Mouse (Mus musculus): ENCODE results near the gene Alkbh2. TPM values are rescaled to one million over a fixed set of nuclear protein-coding genes. Genes with fewer than 3 reads are reported as not detected.

The Alkbh2 gene
- polyA plus RNA-seq, 1 experiment from 2014 or later: 13.4 TPM

GRCm38 (mm10) chr5:114152359-114153092 is 24.5 kb upstream of the Alkbh2 start:
- Histone ChIP-seq H3K4me3 (ENCODE audit: low read depth, low read length) (no peak overlapping the region), H3K27ac (ENCODE audit: low read depth, low read length) (no peak overlapping the region), H3K27me3 (replicated peaks; ENCODE audit: control insufficient read depth, insufficient read depth, low read length) (no peaks in the 10 kb centered on the region), H3K9me3 (ENCODE audit: control insufficient read depth, low read length) (no peaks in the 10 kb centered on the region), H3K9ac (ENCODE audit: low read depth, low read length) (no peak overlapping the region), H3K4me1 (replicated peaks; ENCODE audit: control insufficient read depth, insufficient read depth, low read length) (peaks cover 4% of the 10 kb centered on the region; the same call in 1 of the 2 replicates), H3K36me3 (ENCODE audit: control insufficient read depth, insufficient read depth, low read length) (no peaks in the 10 kb centered on the region), H3K4me2 (no peak overlapping the region)
- DNase-seq (ENCODE audit: low spot score): no peak
- ATAC-seq (replicated peaks; ENCODE audit: low FRiP score): no peak
- WGBS: 76% methylated on average over 12 of the region's 12 CpGs

DNA sequence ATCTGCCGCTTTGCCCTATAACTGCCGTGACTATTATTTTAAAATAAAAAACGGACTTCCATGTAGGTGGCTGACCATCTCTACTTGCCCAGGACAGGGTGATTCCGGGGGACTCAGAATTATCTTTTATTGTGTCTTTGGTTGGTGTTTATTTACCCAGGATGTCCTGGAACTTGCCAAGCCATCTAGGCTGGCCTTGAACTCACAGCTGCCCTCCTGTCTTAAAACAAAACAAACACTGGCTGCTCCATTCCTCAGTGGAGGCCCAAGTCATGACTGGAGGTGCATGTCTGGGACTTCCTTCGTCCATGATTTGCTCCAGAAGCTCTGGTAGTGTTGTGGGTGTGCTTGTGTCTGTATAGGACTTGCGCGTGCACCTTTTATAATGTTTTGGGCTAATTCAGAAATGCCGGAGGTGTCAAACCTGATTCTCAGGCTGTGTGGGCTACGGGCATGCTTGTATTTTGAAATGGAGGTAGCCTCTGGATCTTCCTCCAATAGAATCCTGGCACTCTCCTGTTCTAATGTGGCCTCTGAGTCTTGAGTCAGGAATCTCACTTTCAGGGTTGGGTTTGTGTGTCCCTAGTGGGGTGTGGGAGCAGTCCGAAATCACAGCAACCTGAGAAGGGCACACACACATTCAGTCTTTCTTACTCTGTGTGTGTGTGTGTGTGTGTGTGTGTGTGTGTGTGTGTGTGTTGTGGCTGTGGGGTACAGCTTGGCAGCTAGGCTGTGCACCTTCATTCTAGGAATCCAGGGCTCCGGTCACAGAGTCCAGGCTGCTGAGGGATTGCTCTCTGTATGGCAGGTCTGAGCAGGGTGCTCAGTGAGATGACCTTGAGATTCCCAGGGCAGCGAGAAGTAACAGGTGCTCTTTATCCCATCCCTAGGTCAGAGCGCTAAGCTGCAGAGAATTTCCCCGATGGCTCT is 19.3 kb upstream of the Alkbh2 start:
- ATAC-seq (replicated peaks; ENCODE audit: low FRiP score) (no peak), DNase-seq (ENCODE audit: low spot score) (no peak)
- H3K27ac ChIP-seq (ENCODE audit: low read depth, low read length): no peak overlapping the region
- H3K27me3 ChIP-seq (replicated peaks; ENCODE audit: control insufficient read depth, insufficient read depth, low read length): no peaks in the 10 kb centered on the region
- H3K4me2 ChIP-seq: no peak overlapping the region
- no peak overlapping the region for H3K4me3 ChIP-seq (ENCODE audit: low read depth, low read length)
- H3K4me1 ChIP-seq (replicated peaks; ENCODE audit: control insufficient read depth, insufficient read depth, low read length): no peaks in the 10 kb centered on the region; the same call in 1 of the 2 replicates
- 81% methylated on average over 14 of the region's 14 CpGs for WGBS
- no peaks in the 10 kb centered on the region for H3K9me3 ChIP-seq (ENCODE audit: control insufficient read depth, low read length)
- H3K9ac ChIP-seq (ENCODE audit: low read depth, low read length): no peak overlapping the region
- no peaks in the 10 kb centered on the region for H3K36me3 ChIP-seq (ENCODE audit: control insufficient read depth, insufficient read depth, low read length)

DNA sequence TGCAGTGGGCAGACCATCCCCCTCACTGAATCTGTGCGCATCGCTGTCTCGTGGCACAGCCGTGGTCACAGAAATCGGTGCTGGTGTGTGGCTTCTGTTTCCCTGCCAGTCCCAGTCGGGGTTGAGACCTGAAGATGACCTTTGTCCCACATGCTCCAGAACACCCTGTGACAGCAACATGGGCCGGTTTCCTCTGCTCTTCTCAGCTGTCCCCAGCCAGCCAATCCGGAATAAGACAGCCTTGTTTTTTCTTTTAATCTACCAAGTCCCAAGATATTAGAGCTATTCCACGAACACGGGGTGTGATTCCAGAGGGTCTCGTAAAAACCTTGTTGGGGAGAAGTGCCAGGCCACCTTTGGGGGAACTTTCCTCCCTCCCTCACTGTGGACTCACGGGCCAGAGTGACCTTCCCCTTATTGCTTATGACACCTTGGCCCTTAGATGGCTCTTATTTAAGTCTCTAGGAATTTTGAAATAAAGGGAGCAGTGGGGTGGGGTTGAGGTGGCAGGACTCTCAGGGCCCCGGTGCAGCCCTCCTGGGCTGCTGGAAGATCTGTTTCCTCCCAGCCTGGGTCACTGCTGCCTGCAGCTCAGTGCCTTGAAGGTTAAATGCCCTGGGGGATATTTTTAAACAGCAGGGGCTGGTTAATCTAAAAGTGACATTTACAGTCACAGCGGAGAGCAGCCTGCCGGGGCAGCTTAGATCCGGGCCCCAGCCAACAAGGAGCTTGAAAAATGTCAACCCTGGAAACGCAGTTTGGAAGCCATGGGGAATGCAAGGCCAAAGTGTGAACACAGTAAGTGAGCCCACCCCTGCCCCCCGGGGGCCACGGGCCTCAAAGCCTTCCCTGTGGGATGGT is 18.2 kb upstream of the Alkbh2 start, which contains the start of gene Acacb:
TSS of gene Acacb (plus strand) at position 508 of the 861 bp plus-strand sequence.
- DNase-seq (ENCODE audit: low spot score) (no peak), ATAC-seq (replicated peaks; ENCODE audit: low FRiP score) (no peak)
- no peaks in the 10 kb centered on the region for H3K36me3 ChIP-seq (ENCODE audit: control insufficient read depth, insufficient read depth, low read length)
- no peak within 1 kb of the TSS for H3K27ac ChIP-seq (ENCODE audit: low read depth, low read length)
- no peak within 1 kb of the TSS; the same call in 1 of the 2 replicates for H3K4me2 ChIP-seq
- no peak within 1 kb of the TSS for H3K9ac ChIP-seq (ENCODE audit: low read depth, low read length)
- H3K4me3 ChIP-seq (ENCODE audit: low read depth, low read length): no peak within 1 kb of the TSS
- no peaks in the 10 kb centered on the region for H3K9me3 ChIP-seq (ENCODE audit: control insufficient read depth, low read length)
- 40% methylated on average over 19 of the region's 19 CpGs for WGBS
- H3K27me3 ChIP-seq (replicated peaks; ENCODE audit: control insufficient read depth, insufficient read depth, low read length): no peaks in the 10 kb centered on the region
- no peaks in the 10 kb centered on the region; the same call in 1 of the 2 replicates for H3K4me1 ChIP-seq (replicated peaks; ENCODE audit: control insufficient read depth, insufficient read depth, low read length)

- H3K4me1 ChIP-seq (replicated peaks; ENCODE audit: control insufficient read depth, insufficient read depth, low read length): peaks cover 12% of the 10 kb centered on the region
- no peaks in the 10 kb centered on the region for H3K27me3 ChIP-seq (replicated peaks; ENCODE audit: control insufficient read depth, insufficient read depth, low read length)
- H3K4me2 ChIP-seq: no peak overlapping the region
- ATAC-seq (replicated peaks; ENCODE audit: low FRiP score) (no peak), DNase-seq (ENCODE audit: low spot score) (no peak)
- H3K4me3 ChIP-seq (ENCODE audit: low read depth, low read length): no peak overlapping the region
- WGBS: 65% methylated on average over 9 of the region's 9 CpGs
- H3K9me3 ChIP-seq (ENCODE audit: control insufficient read depth, low read length): no peaks in the 10 kb centered on the region
- no peak overlapping the region for H3K27ac ChIP-seq (ENCODE audit: low read depth, low read length)
- peaks cover 20% of the 10 kb centered on the region for H3K36me3 ChIP-seq (ENCODE audit: control insufficient read depth, insufficient read depth, low read length)
- no peak overlapping the region for H3K9ac ChIP-seq (ENCODE audit: low read depth, low read length)
These were observed 11.2 kb upstream of the Alkbh2 start for GRCm38 (mm10) chr5:114139175-114139574.

- WGBS: 85% methylated on average over 21 of the region's 21 CpGs
- peaks cover 20% of the 10 kb centered on the region for H3K36me3 ChIP-seq (ENCODE audit: control insufficient read depth, insufficient read depth, low read length)
- no peak overlapping the region for H3K27ac ChIP-seq (ENCODE audit: low read depth, low read length)
- no peak overlapping the region for H3K9ac ChIP-seq (ENCODE audit: low read depth, low read length)
- ATAC-seq (replicated peaks; ENCODE audit: low FRiP score) (no peak), DNase-seq (ENCODE audit: low spot score) (no peak)
- peaks cover 19% of the 10 kb centered on the region for H3K4me1 ChIP-seq (replicated peaks; ENCODE audit: control insufficient read depth, insufficient read depth, low read length)
- no peaks in the 10 kb centered on the region for H3K9me3 ChIP-seq (ENCODE audit: control insufficient read depth, low read length)
- H3K4me2 ChIP-seq: no peak overlapping the region
- no peaks in the 10 kb centered on the region for H3K27me3 ChIP-seq (replicated peaks; ENCODE audit: control insufficient read depth, insufficient read depth, low read length)
- no peak overlapping the region for H3K4me3 ChIP-seq (ENCODE audit: low read depth, low read length)
These were observed 10.5 kb upstream of the Alkbh2 start for GRCm38 (mm10) chr5:114138277-114139164.

DNA sequence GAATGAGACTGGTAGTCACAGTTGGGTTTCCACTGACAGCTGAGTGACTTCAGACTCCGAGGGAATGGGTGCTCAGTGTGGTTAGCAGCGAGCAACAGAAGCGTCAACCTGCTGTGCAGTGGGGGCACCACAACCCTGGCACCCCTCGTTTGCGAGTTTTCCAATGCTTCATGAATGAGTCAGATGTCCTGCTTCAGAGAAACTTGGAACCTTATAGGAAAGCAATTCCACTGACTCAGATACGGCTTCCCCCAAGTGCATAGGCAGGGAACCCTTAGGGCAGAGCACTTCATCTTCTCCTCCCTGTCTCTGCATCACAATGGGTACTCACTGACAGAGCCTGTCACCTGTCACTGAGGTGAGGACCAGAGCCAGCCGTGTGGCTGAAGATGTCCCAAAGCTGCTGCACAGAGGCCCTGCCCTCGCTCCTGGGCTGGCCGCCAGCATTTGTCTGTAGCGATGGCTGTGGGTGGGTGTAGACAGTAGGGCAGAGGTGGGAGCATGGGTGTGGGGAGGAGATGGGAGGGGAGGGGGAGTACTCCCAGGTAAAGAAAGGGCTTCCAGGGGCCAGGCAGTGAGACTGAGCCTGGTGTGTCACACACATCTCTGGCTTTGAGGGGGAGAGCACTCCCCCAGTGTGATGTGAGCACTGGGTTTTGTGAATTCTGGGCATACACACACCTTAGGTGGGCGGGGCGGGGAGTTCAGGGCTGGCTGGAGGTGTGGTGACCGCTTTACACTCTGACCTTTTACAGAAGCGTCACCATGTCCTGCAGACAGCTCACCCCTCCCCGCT is 9.7 kb upstream of the Alkbh2 start:
- Histone ChIP-seq H3K4me2 (no peak overlapping the region), H3K27ac (ENCODE audit: low read depth, low read length) (no peak overlapping the region), H3K4me3 (ENCODE audit: low read depth, low read length) (no peak overlapping the region), H3K36me3 (ENCODE audit: control insufficient read depth, insufficient read depth, low read length) (peaks cover 20% of the 10 kb centered on the region), H3K27me3 (replicated peaks; ENCODE audit: control insufficient read depth, insufficient read depth, low read length) (no peaks in the 10 kb centered on the region), H3K9ac (ENCODE audit: low read depth, low read length) (no peak overlapping the region), H3K4me1 (replicated peaks; ENCODE audit: control insufficient read depth, insufficient read depth, low read length) (peaks cover 25% of the 10 kb centered on the region), H3K9me3 (ENCODE audit: control insufficient read depth, low read length) (no peaks in the 10 kb centered on the region)
- ATAC-seq (replicated peaks; ENCODE audit: low FRiP score): no peak
- no peak for DNase-seq (ENCODE audit: low spot score)
- 88% methylated on average over 15 of the region's 15 CpGs for WGBS

GRCm38 (mm10) chr5:114135516-114135915 is 7.5 kb upstream of the Alkbh2 start:
- H3K27me3 ChIP-seq (replicated peaks; ENCODE audit: control insufficient read depth, insufficient read depth, low read length): no peaks in the 10 kb centered on the region
- H3K4me1 ChIP-seq (replicated peaks; ENCODE audit: control insufficient read depth, insufficient read depth, low read length): peaks cover 38% of the 10 kb centered on the region
- no peak for DNase-seq (ENCODE audit: low spot score)
- no peak overlapping the region for H3K4me3 ChIP-seq (ENCODE audit: low read depth, low read length)
- WGBS: 87% methylated on average over 10 of the region's 10 CpGs
- no peak overlapping the region for H3K4me2 ChIP-seq
- no peak overlapping the region for H3K27ac ChIP-seq (ENCODE audit: low read depth, low read length)
- no peak for ATAC-seq (replicated peaks; ENCODE audit: low FRiP score)
- H3K9me3 ChIP-seq (ENCODE audit: control insufficient read depth, low read length): no peaks in the 10 kb centered on the region
- H3K36me3 ChIP-seq (ENCODE audit: control insufficient read depth, insufficient read depth, low read length): peaks cover 20% of the 10 kb centered on the region
- no peak overlapping the region for H3K9ac ChIP-seq (ENCODE audit: low read depth, low read length)
